Mouse (Mus musculus): ENCODE results near the gene Cog8. TPM values are rescaled to one million over a fixed set of nuclear protein-coding genes. Genes with fewer than 3 reads are reported as not detected.
A peak's percentile ranks its signal among the peaks of the same experiment; 100 is the strongest.

Cog8 gene
- total and polyA plus RNA-seq, 3 experiments: 27.0 to 27.2 TPM; not detected in 1

- no peak for TF ChIP-seq EP300 (IDR thresholded peaks at IDR 0.05; ENCODE audit: low read depth in 1 of 2, low read length in 2 of 2)
- no peak for TF ChIP-seq GATA1 (IDR thresholded peaks at IDR 0.05; ENCODE audit: low read depth, low read length)
- TF ChIP-seq JUND (IDR thresholded peaks at IDR 0.05; ENCODE audit: low read depth, low read length): no peak
- peak; percentile 68 for TF ChIP-seq TCF12 (IDR thresholded peaks at IDR 0.05; ENCODE audit: low read depth, low read length)
- no peak for TF ChIP-seq USF1 (IDR thresholded peaks at IDR 0.05; ENCODE audit: low read depth, low read length)
These were observed at the start of gene Cog8, which contains the start of gene Nip7 (continued) for GRCm38 (mm10) chr8:107056076-107056972.

- H3K79me2 ChIP-seq (ENCODE audit: control insufficient read depth, insufficient read depth, low read length, poor library complexity): no peaks in the 10 kb centered on the region
- peaks cover 0 to 3% of the 10 kb centered on the region in 2 experiments; a peak in 1 of 4 replicates for H3K4me1 ChIP-seq (ENCODE audit: control insufficient read depth in 1 of 2, insufficient read depth in 2 of 2, low read length in 2 of 2)
- peak; percentile 91 for TF ChIP-seq RAD21 (IDR thresholded peaks at IDR 0.05; ENCODE audit: low read depth, low read length)
- peak; percentile 87 to 94 (median 92) for TF ChIP-seq CTCF (IDR thresholded peaks at IDR 0.05 in 2 of 3, conservative IDR thresholded peaks at IDR 0.05 in 1 of 3; ENCODE audit: control insufficient read depth in 1 of 3, insufficient read depth in 1 of 3, low read depth in 2 of 3, low read length in 3 of 3, poor library complexity in 1 of 3, severe bottlenecking in 1 of 3)
- TF ChIP-seq SMC3 (IDR thresholded peaks at IDR 0.05; ENCODE audit: low read depth, low read length): peak; percentile 96
- no peak for TF ChIP-seq E2F4 (IDR thresholded peaks at IDR 0.05; ENCODE audit: borderline replicate concordance, low read depth, low read length)
- peak; percentile 82 for TF ChIP-seq ZC3H11A (IDR thresholded peaks at IDR 0.05; ENCODE audit: low read depth, low read length)
- TF ChIP-seq RCOR1 (IDR thresholded peaks at IDR 0.05; ENCODE audit: low read depth, low read length): no peak
- 0 out of 2 replicates have a peak, but pooled peaks have one; percentile 11 for TF ChIP-seq ZNF384 (IDR thresholded peaks at IDR 0.05; ENCODE audit: low read depth, low read length)
- H3K4me3 ChIP-seq (ENCODE audit: control insufficient read depth in 1 of 2, insufficient read depth in 1 of 2, low read depth in 2 of 2, low read length in 2 of 2): no peak overlapping the region
- H3K9me3 ChIP-seq (replicated peaks; ENCODE audit: insufficient read depth, low read length): no peaks in the 10 kb centered on the region
- H3K9ac ChIP-seq (ENCODE audit: control insufficient read depth, low read depth, low read length, poor library complexity, severe bottlenecking): no peak overlapping the region
- no peaks in the 10 kb centered on the region for H3K36me3 ChIP-seq (ENCODE audit: control insufficient read depth in 1 of 2, insufficient read depth in 2 of 2, low read length in 2 of 2)
- no peaks in the 10 kb centered on the region for H3K27me3 ChIP-seq (ENCODE audit: control insufficient read depth in 1 of 2, insufficient read depth in 2 of 2, low read length in 2 of 2)
- H3K27ac ChIP-seq (ENCODE audit: control insufficient read depth, low read depth, low read length): no peak overlapping the region
- peak; percentile 79 for DNase-seq (ENCODE audit: low read depth, low spot score)
These were observed 48.1 kb upstream of the Cog8 start for GRCm38 (mm10) chr8:107104547-107104946.

- TF ChIP-seq NRF1 (IDR thresholded peaks at IDR 0.05; ENCODE audit: insufficient read depth, low read depth, low read length, poor library complexity, severe bottlenecking) (no peak), TBP (IDR thresholded peaks at IDR 0.05; ENCODE audit: low read depth, low read length) (no peak), ZKSCAN1 (IDR thresholded peaks at IDR 0.05; ENCODE audit: low read depth, low read length) (no peak), JUND (IDR thresholded peaks at IDR 0.05; ENCODE audit: low read depth, low read length) (no peak), EP300 (IDR thresholded peaks at IDR 0.05; ENCODE audit: low read depth in 1 of 2, low read length in 2 of 2) (no peak)
- H3K4me3 ChIP-seq (ENCODE audit: control insufficient read depth in 1 of 2, insufficient read depth in 1 of 2, low read depth in 2 of 2, low read length in 2 of 2): no peak overlapping the region
- no peak overlapping the region for H3K9ac ChIP-seq (ENCODE audit: control insufficient read depth, low read depth, low read length, poor library complexity, severe bottlenecking)
- peaks cover 0 to 2% of the 10 kb centered on the region in 2 experiments; a peak in 2 of 4 replicates for H3K4me1 ChIP-seq (ENCODE audit: control insufficient read depth in 1 of 2, insufficient read depth in 2 of 2, low read length in 2 of 2)
- no peak for DNase-seq (ENCODE audit: low read depth, low spot score)
- no peaks in the 10 kb centered on the region for H3K27me3 ChIP-seq (ENCODE audit: control insufficient read depth in 1 of 2, insufficient read depth in 2 of 2, low read length in 2 of 2)
- no peaks in the 10 kb centered on the region for H3K9me3 ChIP-seq (replicated peaks; ENCODE audit: insufficient read depth, low read length)
- H3K27ac ChIP-seq (ENCODE audit: control insufficient read depth, low read depth, low read length): no peak overlapping the region
- H3K36me3 ChIP-seq (ENCODE audit: control insufficient read depth in 1 of 2, insufficient read depth in 2 of 2, low read length in 2 of 2): no peaks in the 10 kb centered on the region
- H3K79me2 ChIP-seq (ENCODE audit: control insufficient read depth, insufficient read depth, low read length, poor library complexity): peaks cover 6% of the 10 kb centered on the region
These were observed 44.1 kb upstream of the Cog8 start for GRCm38 (mm10) chr8:107100635-107101034.

All from MEL (cell line).